Mouse (Mus musculus) embryonic stem cell, embryonic (primary cell): Measurements from ENCODE around the gene Akap11.
"Not testable (repeated sequence)": the region's sequence is repeated elsewhere in the genome, so short reads cannot be mapped to it uniquely, and the experiment has no call there.

Experiments used
- CTCF ChIA-PET, 4 experiments: fragments of 300-600 bp in 2 of 4; fragments of 350-600 bp in 2 of 4; sonication (Branson Sonifier 250); formaldehyde crosslinking; loops; one replicate each; lab custom pipeline; 2022; ENCODE audit warnings: inconsistent platforms in 2 of 4; lab: Charles Lee
- POLR2A ChIA-PET, 4 experiments: fragments of 300-600 bp in 2 of 4; fragments of 350-600 bp in 2 of 4; sonication (Branson Sonifier 250); formaldehyde crosslinking; loops; one replicate each; lab custom pipeline; 2022; ENCODE audit warnings: antibody characterized with exemption in 4 of 4, inconsistent platforms in 1 of 4; lab: Charles Lee

Gene Akap11

GRCm38 (mm10) chr14:78536281-78537165 lies at the start of gene Akap11:
TSS of gene Akap11 (minus strand) at chr14:78536808.
- ChIA-PET CTCF (interaction anchor here in 3 of 4 experiments (0.7 to 1.2 kb wide), 4 partner anchors 43 to 772 kb away, joined by 3 to 6 read pairs (median 4); no protein-coding TSS in a partner anchor), POLR2A (interaction anchor here in 3 of 4 experiments (0.5 to 2.4 kb wide), 10 partner anchors 9 to 605 kb away, joined by 3 to 8 read pairs (median 4); no protein-coding TSS in a partner anchor)

DNA sequence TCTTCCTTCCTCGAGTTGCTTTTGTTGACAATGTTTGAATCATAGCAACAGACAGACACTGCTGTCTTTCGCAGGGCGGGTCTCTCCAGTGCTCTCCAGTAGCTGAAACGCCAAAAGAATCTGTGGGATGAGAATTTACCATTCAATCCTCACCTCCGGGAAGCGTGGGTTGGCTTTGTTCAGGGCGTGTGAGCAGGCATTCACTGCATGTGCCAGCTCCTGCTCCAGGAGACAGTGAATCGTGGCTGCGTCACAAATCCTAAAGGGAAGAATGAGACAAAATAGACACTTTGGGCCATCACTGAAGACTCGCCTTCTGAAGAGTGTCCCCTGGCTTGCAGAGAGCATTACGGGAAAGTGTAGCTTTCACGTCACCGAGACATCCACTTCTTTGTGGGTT lies 47.6 kb upstream of the Akap11 start:
- CTCF ChIA-PET, result no interaction called here
- POLR2A ChIA-PET, result no interaction called here

GRCm38 (mm10) chr14:78583168-78583567 lies 46.6 kb upstream of the Akap11 start:
- ChIA-PET POLR2A (interaction anchor here in 1 of 4 experiments (0.7 kb wide), 1 partner anchor 544 kb away, joined by 3 read pairs; no protein-coding TSS in a partner anchor), CTCF (interaction anchor here in 1 of 4 experiments (0.6 kb wide), 1 partner anchor 528 kb away, joined by 3 read pairs; no protein-coding TSS in a partner anchor)

- POLR2A ChIA-PET, result interaction anchor here in 2 of 4 experiments (0.5 to 0.9 kb wide), 2 partner anchors 12 to 865 kb away, joined by 3 to 4 read pairs; no protein-coding TSS in a partner anchor
- CTCF ChIA-PET, result interaction anchor here in 1 of 4 experiments (0.7 to 1.2 kb wide), 2 partner anchors 11 to 417 kb away, joined by 3 to 8 read pairs; no protein-coding TSS in a partner anchor
These were observed 39.3 kb upstream of the Akap11 start for GRCm38 (mm10) chr14:78575899-78576298.

DNA sequence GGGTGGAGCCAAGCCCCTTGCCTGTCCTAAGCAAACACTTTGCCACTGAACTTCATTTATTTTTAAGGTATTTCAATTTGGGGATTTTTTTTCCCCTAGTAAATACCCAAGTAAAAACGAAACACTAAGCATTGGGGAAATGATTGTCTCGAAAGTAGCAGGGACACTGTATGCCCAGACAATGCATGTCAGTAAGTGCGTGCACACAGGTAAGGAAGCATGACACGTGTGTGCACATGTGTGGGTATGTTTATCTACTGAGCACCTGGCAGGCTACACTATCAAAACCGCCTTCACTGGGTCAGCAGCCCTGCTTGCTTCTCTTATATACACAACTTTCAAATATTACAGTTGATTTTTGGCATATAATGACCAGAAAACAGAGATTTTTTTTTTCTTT lies 31.8 kb upstream of the Akap11 start:
- CTCF ChIA-PET, result interaction anchor here in 1 of 4 experiments (0.7 kb wide), 1 partner anchor 1046 kb away, joined by 4 read pairs; no protein-coding TSS in a partner anchor
- POLR2A ChIA-PET, result no interaction called here

- POLR2A ChIA-PET, result no interaction called here
- CTCF ChIA-PET, result no interaction called here
These were observed 29.8 kb upstream of the Akap11 start for GRCm38 (mm10) chr14:78566431-78566830.

GRCm38 (mm10) chr14:78564292-78564691 lies 27.7 kb upstream of the Akap11 start:
- ChIA-PET POLR2A (interaction anchor here in 1 of 4 experiments (0.7 kb wide), 1 partner anchor 275 kb away, joined by 3 read pairs; no protein-coding TSS in a partner anchor), CTCF (interaction anchor here in 2 of 4 experiments (0.6 to 1.4 kb wide), 2 partner anchors 12 to 26 kb away, joined by 3 to 8 read pairs; no protein-coding TSS in a partner anchor)

DNA sequence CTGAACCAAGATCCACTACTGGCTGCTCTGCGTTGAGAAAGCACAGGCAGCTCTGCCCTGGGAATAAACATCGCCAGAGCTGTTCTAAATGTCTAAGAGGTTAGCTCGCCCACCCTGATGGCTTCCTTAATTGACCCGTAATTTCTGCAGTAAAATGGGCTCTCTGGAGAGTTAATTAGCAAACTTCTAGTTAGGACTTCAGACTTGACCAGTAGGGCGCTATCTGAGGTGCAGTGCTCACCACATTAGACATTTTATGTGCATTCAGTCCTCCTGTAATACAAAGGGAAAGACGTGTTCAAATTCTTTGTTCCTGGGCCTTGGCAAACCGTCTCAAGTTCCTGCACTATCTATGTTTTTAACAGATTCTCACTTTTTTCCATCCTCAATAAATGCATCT lies 26.6 kb upstream of the Akap11 start:
- CTCF ChIA-PET, result no interaction called here
- POLR2A ChIA-PET, result interaction anchor here in 1 of 4 experiments (1.0 kb wide), 1 partner anchor 13 kb away, joined by 3 read pairs; no protein-coding TSS in a partner anchor

DNA sequence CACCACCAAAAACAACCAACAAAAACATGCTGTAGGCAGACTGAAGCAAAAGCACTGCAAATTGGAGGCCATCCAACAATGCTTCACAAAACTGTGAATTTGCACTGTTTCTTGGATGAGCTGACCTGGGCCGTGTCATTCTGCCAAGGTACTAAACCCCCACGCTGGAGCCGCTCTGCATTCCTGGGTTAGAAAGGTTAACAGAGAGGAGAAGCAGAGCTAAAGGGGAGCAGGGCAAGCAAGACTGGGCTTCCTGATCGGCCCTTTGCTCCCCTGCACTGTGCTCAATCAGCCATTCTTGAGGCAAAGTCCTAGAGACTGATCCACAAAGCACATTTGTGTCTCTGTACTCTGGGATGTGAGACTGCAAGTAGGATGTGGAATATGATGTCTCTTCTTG lies 25.5 kb upstream of the Akap11 start:
- ChIA-PET POLR2A (interaction anchor here in 2 of 4 experiments (0.6 to 1.5 kb wide), 5 partner anchors 10 to 742 kb away, joined by 3 read pairs; no protein-coding TSS in a partner anchor), CTCF (no interaction called here)

DNA sequence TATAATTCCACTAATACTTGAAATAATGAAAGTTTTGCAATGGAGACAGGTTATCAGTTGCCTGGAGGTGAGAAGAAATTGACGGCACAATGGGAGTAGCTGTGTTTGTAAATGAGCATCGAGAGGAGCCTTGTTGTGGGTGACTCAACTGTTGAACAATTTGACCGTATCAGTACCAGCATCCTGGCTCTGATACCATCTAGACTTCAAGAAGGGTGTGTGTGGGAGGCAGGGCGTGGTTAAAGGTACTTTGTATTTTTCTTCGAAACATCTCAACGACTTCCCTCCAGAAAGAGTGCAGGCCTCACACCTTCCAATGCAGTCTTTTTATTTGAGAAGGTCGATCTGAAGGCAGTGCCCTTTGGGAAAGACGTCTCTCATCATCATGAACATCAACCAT lies 22.4 kb upstream of the Akap11 start:
- CTCF ChIA-PET, result no interaction called here
- POLR2A ChIA-PET, result no interaction called here

GRCm38 (mm10) chr14:78554830-78555229 lies 18.2 kb upstream of the Akap11 start:
- POLR2A ChIA-PET, result interaction anchor here in 2 of 4 experiments (0.6 to 0.7 kb wide), 2 partner anchors 20 to 576 kb away, joined by 4 to 5 read pairs; no protein-coding TSS in a partner anchor
- CTCF ChIA-PET, result not testable (repeated sequence)

DNA sequence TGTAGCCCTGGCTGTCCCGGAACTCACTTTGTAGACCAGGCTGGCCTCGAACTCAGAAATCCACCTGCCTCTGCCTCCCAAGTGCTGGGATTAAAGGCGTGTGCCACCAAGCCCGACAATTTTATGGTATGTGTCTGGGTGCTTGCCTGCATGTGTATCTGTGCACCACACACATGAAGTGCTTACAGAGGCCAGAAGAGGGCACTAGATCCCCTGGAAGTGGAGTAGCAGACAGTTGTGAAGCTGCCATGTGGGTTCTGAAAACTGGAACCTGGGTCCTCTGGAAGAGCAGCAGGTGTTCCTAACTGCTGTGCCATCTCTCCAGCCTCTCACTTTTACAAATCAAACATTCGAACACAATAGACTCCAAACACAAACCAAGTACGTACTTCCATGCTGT lies 17.1 kb upstream of the Akap11 start:
- POLR2A ChIA-PET, result interaction anchor here in 3 of 4 experiments (0.7 to 0.8 kb wide), 3 partner anchors 16 to 767 kb away, joined by 3 to 7 read pairs (median 4); partner anchors contain the start of gene Akap11 (in 1 of the 3)
- CTCF ChIA-PET, result interaction anchor here in 3 of 4 experiments (0.6 to 1.2 kb wide), 7 partner anchors 12 to 929 kb away, joined by 3 to 4 read pairs (median 3); no protein-coding TSS in a partner anchor

- POLR2A ChIA-PET, result no interaction called here
- CTCF ChIA-PET, result no interaction called here
These were observed 12.2 kb upstream of the Akap11 start for GRCm38 (mm10) chr14:78548807-78549206.

DNA sequence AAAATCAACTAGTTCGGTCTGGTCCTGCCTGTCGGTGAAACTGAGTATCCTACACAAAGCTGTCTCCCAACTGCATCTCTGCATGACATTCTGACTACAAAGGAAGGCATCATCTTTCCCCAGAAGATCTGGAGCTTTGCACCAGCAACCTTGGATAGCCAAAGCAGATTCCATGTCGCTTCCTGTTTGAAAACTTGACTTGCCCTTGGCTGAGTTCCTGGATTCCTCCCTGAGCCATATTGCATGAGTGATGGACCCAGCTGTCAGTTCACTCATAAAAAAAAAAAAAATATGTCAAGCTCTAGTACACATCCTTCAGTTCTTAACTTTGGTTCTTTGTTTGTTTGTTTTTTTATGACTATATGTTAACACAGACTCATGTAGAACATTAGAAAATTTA lies 4.7 kb upstream of the Akap11 start:
- POLR2A ChIA-PET, result interaction anchor here in 3 of 4 experiments (0.5 to 1.0 kb wide), 5 partner anchors 10 to 345 kb away, joined by 3 to 6 read pairs (median 3); no protein-coding TSS in a partner anchor
- CTCF ChIA-PET, result interaction anchor here in 2 of 4 experiments (0.6 to 1.0 kb wide), 2 partner anchors 12 to 340 kb away, joined by 3 to 4 read pairs; no protein-coding TSS in a partner anchor

DNA sequence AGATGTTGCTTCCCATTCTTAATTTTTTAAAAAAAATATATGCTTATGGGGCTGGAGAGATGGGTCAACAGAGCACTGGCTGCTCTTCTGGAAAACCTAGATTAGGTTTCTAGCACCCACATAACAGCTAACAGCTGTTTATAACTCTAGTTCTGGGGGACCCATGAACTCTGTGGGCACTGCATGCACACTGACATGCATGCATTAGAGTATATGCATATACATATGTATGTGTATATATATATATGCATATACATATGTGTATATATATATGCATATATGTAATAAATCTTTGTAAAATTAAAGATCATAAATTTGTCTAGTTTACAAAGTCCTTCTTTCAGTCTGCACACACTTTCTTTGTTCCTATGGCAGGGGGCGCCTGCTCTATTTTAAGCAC lies 3.2 kb upstream of the Akap11 start:
- CTCF ChIA-PET, result no interaction called here
- POLR2A ChIA-PET, result no interaction called here

DNA sequence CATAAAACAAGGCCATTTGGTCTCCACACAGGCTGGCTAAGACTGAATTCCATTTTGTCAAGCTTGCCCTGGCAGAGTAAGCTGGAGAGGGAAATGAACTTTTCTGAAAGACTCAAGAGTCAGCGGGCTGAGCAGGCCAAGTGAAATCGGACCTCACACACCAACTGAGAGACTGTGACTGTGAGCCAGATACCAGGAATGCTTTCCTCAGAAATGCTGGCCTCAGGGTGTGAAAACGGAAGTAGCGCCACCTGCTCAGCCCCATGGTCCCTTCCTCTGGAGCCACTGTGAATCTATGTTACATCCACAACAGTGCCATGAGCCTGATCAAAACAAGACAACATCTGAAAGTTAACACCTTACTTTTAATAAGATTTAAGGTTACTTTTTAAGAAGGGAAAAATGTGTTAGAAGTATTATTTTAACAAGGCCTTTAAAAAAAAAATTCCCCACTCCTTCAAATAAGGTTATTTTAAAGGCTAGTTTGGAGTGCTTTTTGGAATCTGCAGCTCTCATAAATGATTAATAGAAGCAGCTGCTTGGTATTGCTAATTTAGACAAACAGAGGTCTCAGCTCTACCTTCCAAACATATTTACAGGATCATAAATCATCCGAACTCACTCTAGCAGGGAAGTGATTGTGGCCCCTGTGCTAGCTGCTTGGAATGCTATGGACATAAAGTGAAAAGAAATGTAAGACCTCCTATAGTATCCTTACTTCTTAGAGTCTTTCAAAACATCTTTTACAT lies 2.1 kb upstream of the Akap11 start:
- ChIA-PET POLR2A (interaction anchor here in 1 of 4 experiments (1.0 kb wide), 1 partner anchor 13 kb away, joined by 3 read pairs; no protein-coding TSS in a partner anchor), CTCF (no interaction called here)

DNA sequence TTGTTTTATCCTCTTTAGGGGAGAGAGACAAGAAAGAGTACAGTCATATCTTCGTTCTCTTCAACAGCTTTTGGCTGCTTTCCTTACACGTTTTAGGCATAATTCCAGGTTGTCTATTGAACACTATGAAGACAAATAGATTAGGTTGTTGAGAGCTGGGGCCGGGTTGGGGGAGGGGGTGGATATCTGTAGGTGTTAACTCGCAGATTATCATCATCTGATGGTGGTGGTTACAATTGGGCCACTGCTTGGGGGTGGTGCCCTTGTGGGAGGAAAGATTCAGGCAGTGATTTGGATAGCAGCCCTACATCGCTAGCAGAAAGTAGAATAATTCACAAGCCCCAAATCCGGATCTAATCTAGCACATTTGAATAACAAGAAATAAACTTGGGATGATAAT lies 943 bp upstream of the Akap11 start:
- ChIA-PET CTCF (interaction anchor here in 1 of 4 experiments (0.6 to 0.7 kb wide), 2 partner anchors 26 to 332 kb away, joined by 3 read pairs; no protein-coding TSS in a partner anchor), POLR2A (interaction anchor here in 2 of 4 experiments (0.8 to 1.9 kb wide), 4 partner anchors 12 to 604 kb away, joined by 3 to 5 read pairs (median 4); no protein-coding TSS in a partner anchor)

- ChIA-PET POLR2A (interaction anchor here in 1 of 4 experiments (2.4 kb wide), 1 partner anchor 10 kb away, joined by 8 read pairs; no protein-coding TSS in a partner anchor), CTCF (no interaction called here)
These were observed 1.2 kb downstream of the Akap11 start for GRCm38 (mm10) chr14:78535366-78535765.
